Mouse (Mus musculus) bone marrow macrophage, adult 2 months (primary cell): ENCODE measurements at regions not wholly inside any gene's neighbourhood (a gene's known extent, or its start where the extent isn't known, plus 50 kb on each side); places are given as distances from the start of the nearest gene placed in this dataset.

ENCODE experiments used
- CTCF ChIP-seq: IDR thresholded peaks from 2 replicates; pipeline ENCODE4 v1.5.1; 2012; ENCODE audit warnings: low read depth, mild to moderate bottlenecking, low read length, moderate library complexity
- POLR2A ChIP-seq: IDR thresholded peaks from 2 replicates; pipeline ENCODE4 v1.6.1; 2012; ENCODE audit warnings: mild to moderate bottlenecking, low read depth, low read length, borderline replicate concordance

- TF ChIP-seq CTCF (no peak), POLR2A (no peak)
Observed at GRCm38 (mm10) chr5:101163624-101164213, 318.2 kb downstream of the Gpat3 start.
